Mouse (Mus musculus) gastrocnemius, postnatal 4 days (tissue): ENCODE data around the gene Cdan1. TPM values are rescaled to one million over a fixed set of nuclear protein-coding genes. Genes with fewer than 3 reads are reported as not detected.
"Not testable (repeated sequence)": the region's sequence is repeated elsewhere in the genome, so short reads cannot be mapped to it uniquely, and the experiment has no call there.

Source experiments
- DNase-seq, 2 experiments: peaks; one replicate each; pipeline ENCODE4 v3.0.0; 2021 to 2022; ENCODE audit warnings: low spot score in 2 of 2, mixed read lengths in 2 of 2
- total RNA-seq, 2 experiments: library from RNA; stranded (reverse); gene quantifications; 2 replicates each; pipeline ENCODE4 v1.2.3; 2021

Gene Cdan1
- total RNA-seq, 2 experiments from 2014 or later = 11.0 to 13.1 TPM

DNA sequence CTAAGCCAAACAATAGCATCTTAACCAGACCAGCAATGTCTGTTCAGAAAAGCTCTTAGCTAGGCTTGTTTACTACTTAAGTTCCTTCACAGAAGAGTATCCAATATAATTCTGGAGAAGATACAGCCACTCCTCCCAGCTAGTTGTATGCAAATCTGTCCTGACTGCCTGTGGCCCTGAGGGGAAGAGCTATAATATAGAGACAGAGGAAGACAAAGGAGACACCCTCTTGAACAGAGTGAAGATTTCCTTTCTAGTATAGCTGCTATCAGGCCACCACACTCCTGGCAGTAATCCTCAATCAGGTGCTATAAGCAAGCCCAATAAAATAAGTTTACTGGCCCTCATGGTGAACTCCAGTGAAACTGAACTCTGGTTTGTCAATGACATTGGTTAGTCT lies 88.0 kb downstream of the Cdan1 start:
- DNase-seq = no peak

- no peak for DNase-seq
These were observed 101.9 kb downstream of the Cdan1 start for GRCm38 (mm10) chr2:120748041-120748440.

DNA sequence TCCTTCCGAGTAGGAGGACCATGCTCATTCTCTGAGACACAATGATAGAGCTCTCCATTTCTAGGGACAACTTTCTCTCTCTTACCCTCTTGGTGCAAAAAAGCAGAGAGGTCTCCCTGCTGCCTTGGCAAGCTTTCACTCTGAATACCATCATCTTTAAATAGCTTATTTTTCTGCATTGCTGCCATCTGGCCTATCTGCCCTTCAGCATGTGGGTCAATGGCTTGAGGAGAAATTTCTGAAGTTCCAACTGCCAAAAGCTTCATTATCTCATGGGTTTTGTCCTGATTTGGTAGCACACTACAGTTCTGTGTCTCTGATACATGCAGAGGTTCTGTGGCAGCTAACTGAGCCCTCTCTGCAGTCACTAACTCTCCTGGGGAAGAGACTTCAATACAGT lies 104.4 kb downstream of the Cdan1 start:
- no peak for DNase-seq

GRCm38 (mm10) chr2:120731877-120732530 lies 117.9 kb downstream of the Cdan1 start:
- DNase-seq = no peak

DNA sequence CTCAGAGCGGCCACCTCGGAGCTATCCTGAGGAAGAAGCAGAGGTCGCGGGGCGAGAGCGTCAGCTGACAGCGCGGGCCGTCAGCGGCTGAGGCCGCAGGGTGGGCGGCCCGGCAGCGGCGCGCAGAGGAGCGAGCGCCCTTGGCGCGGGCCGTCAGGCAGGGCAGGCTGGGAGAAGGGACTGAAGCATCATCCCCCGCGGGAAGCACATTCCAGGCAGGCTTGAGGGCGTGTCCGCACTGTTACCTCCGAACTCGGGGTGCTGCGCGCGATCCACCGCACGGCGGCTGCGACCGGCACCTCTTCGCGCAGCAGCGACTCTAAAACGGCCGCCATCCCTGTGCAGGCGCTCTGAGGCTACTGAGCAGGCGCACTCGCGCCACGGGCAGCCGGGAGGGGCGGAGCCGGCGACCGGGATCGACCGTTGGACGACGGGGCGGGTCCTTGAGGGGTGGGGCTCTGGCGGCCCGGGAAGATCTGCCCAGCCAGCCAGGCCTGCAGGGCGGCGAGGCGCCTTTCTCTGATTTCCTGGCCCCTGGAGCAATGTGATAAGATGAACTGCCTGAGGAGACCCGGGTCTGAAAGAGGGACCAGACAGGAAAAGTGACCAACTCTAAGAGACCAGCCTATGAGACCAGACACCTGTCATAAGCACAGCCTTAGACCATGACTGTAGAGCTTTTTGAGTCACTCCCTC lies 118.6 kb downstream of the Cdan1 start:
- peak; percentile 91 to 97 for DNase-seq

DNA sequence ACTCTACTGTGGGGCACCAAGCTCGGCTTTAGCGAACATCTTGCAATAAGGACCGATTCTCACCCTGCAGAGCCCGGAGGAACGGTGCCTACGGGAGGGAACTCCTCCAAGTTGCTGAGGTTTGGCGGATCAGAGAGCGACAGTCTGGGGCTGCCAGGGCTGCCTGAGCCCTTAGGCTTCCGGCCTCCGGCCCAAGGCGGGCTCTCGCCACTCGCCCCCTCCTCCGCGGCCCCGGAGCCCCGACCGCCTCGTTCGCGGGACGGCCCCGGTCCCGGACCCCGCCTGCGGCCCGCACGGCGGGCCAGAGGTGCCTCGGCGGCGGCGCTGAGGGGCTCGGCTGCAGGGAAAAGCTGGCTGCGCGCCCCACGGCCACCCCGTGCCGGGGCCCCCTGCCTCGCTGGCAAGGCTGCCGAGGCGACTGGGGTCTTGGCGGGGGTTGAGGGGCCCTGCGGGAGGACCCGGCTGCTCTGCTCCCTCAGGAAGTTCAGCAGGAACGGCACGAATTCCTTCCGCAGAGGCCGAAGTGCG lies 119.2 kb downstream of the Cdan1 start:
- DNase-seq = peak in 1 of 2 experiments; percentile 27

- DNase-seq = no peak
These were observed 119.9 kb downstream of the Cdan1 start for GRCm38 (mm10) chr2:120729775-120730585.

GRCm38 (mm10) chr2:120724176-120724575 lies 125.8 kb downstream of the Cdan1 start:
- DNase-seq = no peak

DNA sequence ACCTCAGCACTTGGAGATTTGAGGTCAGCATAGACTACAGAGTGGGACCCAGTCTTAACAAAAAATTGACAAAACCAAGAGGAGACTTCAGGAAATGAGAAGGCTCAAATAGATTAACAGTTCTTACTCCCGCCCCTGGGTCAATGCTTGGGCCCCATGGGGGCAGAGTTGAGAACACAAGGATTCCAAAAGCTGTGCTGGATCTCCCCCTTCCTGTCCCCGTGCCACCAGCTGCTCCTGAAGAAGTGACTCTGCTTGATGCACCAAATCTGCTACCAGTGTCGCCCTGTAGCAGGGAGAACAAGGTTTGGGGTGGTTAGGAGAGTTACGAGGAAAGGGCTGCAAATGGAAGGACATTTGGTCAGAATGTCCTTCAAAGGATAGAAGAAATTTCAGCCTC lies 126.3 kb downstream of the Cdan1 start:
- DNase-seq = no peak

- no peak for DNase-seq
These were observed 127.4 kb downstream of the Cdan1 start for GRCm38 (mm10) chr2:120722491-120722890.

- DNase-seq = no peak
These were observed 128.0 kb downstream of the Cdan1 start for GRCm38 (mm10) chr2:120721911-120722310.

DNA sequence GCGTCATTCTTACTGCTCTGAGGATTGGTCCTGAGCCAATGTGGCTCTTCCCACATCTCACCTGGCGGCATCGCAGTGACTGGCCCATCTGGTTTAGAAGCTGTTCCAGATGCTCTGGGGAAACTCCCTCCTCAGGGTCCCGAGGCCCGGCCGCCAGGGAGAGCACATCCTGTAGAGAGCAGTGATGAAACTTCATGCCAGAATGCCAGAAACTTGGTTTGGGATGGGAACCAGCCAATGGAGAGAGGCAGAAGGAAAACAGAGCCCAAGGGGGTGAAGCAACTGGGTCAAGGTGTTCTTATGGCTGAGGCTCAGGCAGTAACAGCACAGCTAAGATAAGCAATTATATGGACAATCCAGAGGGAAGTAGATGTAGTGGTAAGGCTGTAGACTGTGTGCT lies 129.1 kb downstream of the Cdan1 start:
- no peak for DNase-seq

GRCm38 (mm10) chr2:120718496-120718895 lies 131.4 kb downstream of the Cdan1 start:
- DNase-seq = no peak

DNA sequence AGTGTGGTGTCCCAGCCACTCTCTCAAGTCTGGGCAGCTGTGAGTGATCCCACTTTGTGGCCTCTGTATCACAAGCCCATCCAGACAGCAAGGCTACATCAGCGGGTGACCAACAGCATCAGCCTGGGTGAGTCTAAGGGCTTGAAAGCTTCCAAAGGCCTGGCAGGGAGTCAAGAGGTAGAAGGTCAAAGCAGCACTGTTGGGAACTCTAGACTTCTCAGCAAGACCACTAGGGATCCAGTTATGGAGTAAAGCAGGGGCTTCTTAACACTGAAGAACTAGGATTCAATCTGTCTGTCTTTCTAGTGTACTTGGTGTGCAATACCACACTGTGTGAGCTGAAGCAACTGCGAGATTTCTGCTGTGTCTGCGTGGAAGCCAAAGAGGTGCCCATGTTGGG lies 136.5 kb downstream of the Cdan1 start:
- no peak for DNase-seq

- no peak for DNase-seq
These were observed 139.0 kb downstream of the Cdan1 start for GRCm38 (mm10) chr2:120710948-120711347.

DNA sequence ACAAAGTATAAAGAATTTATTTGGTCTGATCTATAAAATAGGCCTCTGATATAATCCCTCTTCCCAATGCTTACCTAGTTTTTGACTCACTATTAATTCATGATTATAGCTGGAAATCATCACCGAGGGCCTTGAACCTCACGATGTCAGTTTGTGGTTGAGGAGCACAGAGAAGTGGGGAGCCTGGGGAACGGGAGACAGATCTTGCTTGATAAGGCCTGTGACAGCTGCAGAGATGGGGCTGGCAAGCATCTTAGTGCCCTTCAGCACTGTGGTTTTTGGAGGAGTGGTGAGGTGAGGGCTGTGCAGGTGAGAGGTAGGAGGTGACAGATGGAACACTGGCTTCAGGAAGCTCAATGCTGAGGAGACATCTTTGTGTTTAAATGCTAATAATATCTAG lies 139.8 kb downstream of the Cdan1 start:
- DNase-seq = no peak

GRCm38 (mm10) chr2:120707041-120707440 lies 142.9 kb downstream of the Cdan1 start:
- no peak for DNase-seq

DNA sequence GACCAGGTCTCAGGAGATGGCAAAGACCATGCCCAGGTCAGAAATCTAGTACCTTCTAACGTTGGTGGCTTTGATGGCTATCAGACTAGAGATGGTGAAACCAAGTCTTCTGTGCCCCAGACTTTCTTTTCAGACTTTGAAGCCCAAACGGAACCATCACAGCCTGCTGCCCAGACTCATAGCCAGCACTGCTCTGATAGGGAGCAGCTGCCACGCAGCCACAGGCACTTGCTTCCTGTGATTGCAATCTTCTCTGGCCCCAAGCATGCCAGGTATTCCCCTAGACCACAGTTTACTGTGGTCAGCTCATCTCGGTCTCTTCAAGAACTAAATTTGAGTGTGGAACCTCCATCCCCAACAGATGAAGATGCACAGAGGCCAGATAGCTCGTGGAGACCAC lies 147.3 kb downstream of the Cdan1 start:
- DNase-seq = no peak

DNA sequence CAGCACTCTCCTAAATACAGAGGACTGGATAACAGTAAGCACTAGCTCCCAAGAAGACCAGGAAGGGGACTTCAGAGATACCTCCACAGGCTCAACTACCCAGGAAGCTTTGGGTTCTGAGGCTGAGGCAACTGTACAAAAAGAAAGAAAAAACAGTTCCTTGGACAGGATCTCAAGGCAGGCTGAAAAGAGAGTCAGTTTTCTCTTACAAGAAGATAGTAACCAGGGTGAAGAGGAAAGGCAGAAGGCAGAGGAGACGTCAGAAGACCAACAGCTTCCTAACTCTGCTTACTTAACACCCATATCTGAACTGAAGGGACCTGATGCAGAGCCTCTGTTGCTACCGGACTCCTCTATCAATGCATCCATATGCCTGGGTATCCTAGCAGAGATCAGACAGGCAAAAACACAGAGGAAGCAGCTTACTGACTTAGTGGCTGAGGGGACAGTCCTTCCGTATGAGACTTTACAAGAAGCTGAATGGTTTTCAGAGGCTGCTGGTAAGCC lies 149.5 kb downstream of the Cdan1 start:
- DNase-seq = no peak

- no peak for DNase-seq
These were observed 152.2 kb downstream of the Cdan1 start for GRCm38 (mm10) chr2:120697767-120698166.

- DNase-seq = not testable (repeated sequence)
These were observed 168.8 kb downstream of the Cdan1 start for GRCm38 (mm10) chr2:120681151-120681550.

GRCm38 (mm10) chr2:120670253-120670652 lies 179.7 kb downstream of the Cdan1 start:
- DNase-seq = no peak
